Mouse (Mus musculus): Measurements from ENCODE around the gene Mob1a. TPM values are rescaled to one million over a fixed set of nuclear protein-coding genes. Genes with fewer than 3 reads are reported as not detected.
"Not testable (repeated sequence)": the region's sequence is repeated elsewhere in the genome, so short reads cannot be mapped to it uniquely, and the experiment has no call there.

The Mob1a gene
- total RNA-seq, 4 experiments from 2014 or later, result 20.5 to 31.0 (median 26.1) TPM

GRCm38 (mm10) chr6:83342957-83343356 is 17.1 kb downstream of the Mob1a start:
- DNase-seq (ENCODE audit: low spot score in 2 of 2), result no peak

- not testable (repeated sequence) for DNase-seq (ENCODE audit: low spot score in 2 of 2)
These were observed 19.5 kb downstream of the Mob1a start for GRCm38 (mm10) chr6:83345285-83345684.

GRCm38 (mm10) chr6:83347916-83348315 is 22.1 kb downstream of the Mob1a start:
- no peak for DNase-seq (ENCODE audit: low spot score in 2 of 2)

- DNase-seq (ENCODE audit: low spot score in 2 of 2), result no peak
These were observed 23.1 kb downstream of the Mob1a start, which contains the start of gene Bola3 for GRCm38 (mm10) chr6:83348873-83349272. Bola3 (plus strand) TSS chr6:83349147.

- DNase-seq (ENCODE audit: low spot score in 2 of 2), result peak; percentile 70 to 87
These were observed 23.6 kb downstream of the Mob1a start for GRCm38 (mm10) chr6:83349274-83349958.

- DNase-seq (ENCODE audit: low spot score in 2 of 2), result no peak
These were observed 24.4 kb downstream of the Mob1a start for GRCm38 (mm10) chr6:83350172-83350571.

- no peak for DNase-seq (ENCODE audit: low spot score in 2 of 2)
These were observed 25.1 kb downstream of the Mob1a start for GRCm38 (mm10) chr6:83350851-83351405.

- DNase-seq (ENCODE audit: low spot score in 2 of 2), result no peak
These were observed 25.8 kb downstream of the Mob1a start for GRCm38 (mm10) chr6:83351490-83352160.

- DNase-seq (ENCODE audit: low spot score in 2 of 2), result no peak
These were observed 27.0 kb downstream of the Mob1a start for GRCm38 (mm10) chr6:83352666-83353410.

GRCm38 (mm10) chr6:83354856-83355781 is 29.3 kb downstream of the Mob1a start:
- no peak for DNase-seq (ENCODE audit: low spot score in 2 of 2)

GRCm38 (mm10) chr6:83356569-83357138 is 30.8 kb downstream of the Mob1a start:
- peak in 1 of 2 experiments; percentile 77 for DNase-seq (ENCODE audit: low spot score in 2 of 2)

GRCm38 (mm10) chr6:83357436-83357835 is 31.6 kb downstream of the Mob1a start:
- DNase-seq (ENCODE audit: low spot score in 2 of 2), result no peak

GRCm38 (mm10) chr6:83361523-83362248 is 35.9 kb downstream of the Mob1a start:
- DNase-seq (ENCODE audit: low spot score in 2 of 2), result no peak

GRCm38 (mm10) chr6:83363075-83363474 is 37.3 kb downstream of the Mob1a start:
- no peak for DNase-seq (ENCODE audit: low spot score in 2 of 2)

- no peak for DNase-seq (ENCODE audit: low spot score in 2 of 2)
These were observed 44.6 kb downstream of the Mob1a start for GRCm38 (mm10) chr6:83370316-83370965.

GRCm38 (mm10) chr6:83371350-83371749 is 45.5 kb downstream of the Mob1a start:
- no peak for DNase-seq (ENCODE audit: low spot score in 2 of 2)

GRCm38 (mm10) chr6:83373704-83374300 is 48.0 kb downstream of the Mob1a start:
- no peak for DNase-seq (ENCODE audit: low spot score in 2 of 2)

All from layer of hippocampus, adult 8-10 months (tissue).